Mouse (Mus musculus) c-Kit-positive CD71-positive TER-119-positive erythroid progenitor cells, embryonic 14.5 days (primary cell): Measurements from ENCODE around the gene Akap1.
A peak's percentile ranks its signal among the peaks of the same experiment; 100 is the strongest.

Source experiments
- DNase-seq: peaks from one replicate; pipeline ENCODE4 v3.0.0-alpha.2; 2013; ENCODE audit warnings: low spot score

The Akap1 gene

DNA sequence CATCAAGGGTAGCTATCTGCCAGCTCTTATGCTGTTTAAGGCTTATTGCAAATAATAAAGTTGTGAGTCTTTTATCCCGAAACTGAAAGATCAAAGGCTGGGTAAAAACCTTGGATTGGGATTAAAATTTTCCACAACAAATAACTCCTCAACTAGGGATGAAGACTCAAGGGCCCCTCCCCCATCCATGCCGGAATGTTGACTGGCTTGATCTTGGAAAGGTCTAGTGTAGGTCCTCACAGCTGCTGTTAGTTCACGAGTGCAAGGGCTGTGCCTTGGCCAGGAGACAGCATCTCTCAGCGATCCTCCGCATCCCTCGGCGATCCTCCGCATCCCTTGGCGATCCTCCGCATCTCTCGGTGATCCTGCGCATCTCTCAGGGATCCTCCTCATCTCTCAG lies 13.6 kb upstream of the Akap1 start:
- no peak for DNase-seq

GRCm38 (mm10) chr11:88873667-88874030 lies 9.3 kb upstream of the Akap1 start:
- DNase-seq = no peak

DNA sequence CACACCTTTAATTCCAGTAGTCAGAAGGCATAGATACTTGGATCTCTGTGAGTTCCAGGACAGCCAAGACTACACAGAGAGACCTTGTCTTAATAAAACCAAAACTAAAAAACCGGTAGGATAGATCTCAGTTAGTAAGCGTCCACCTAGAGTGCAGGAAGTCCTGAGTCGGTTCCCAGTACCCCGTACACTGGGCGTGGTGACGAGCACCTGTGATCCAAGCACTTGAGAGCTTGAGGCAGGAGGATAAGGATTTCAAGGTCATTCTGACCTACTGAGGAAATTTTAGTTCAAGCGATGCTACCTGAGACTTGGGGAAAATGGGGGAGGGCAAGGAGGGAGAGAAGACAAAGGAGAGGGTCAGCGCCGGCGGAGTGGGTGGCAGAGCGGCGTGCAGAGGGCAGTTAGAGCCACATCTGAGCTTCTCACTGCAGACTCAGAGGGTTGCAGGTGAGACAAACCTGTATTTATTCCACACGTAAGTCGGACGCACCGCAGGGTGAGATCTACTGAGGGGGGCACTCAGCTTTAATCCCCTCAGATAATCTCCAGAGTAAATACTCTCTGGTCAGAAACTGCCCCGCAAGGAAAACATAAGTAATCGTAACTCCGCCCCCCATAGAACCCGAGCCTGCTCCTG lies 8.8 kb upstream of the Akap1 start:
- DNase-seq = no peak

GRCm38 (mm10) chr11:88869443-88869842 lies 5.1 kb upstream of the Akap1 start:
- no peak for DNase-seq

DNA sequence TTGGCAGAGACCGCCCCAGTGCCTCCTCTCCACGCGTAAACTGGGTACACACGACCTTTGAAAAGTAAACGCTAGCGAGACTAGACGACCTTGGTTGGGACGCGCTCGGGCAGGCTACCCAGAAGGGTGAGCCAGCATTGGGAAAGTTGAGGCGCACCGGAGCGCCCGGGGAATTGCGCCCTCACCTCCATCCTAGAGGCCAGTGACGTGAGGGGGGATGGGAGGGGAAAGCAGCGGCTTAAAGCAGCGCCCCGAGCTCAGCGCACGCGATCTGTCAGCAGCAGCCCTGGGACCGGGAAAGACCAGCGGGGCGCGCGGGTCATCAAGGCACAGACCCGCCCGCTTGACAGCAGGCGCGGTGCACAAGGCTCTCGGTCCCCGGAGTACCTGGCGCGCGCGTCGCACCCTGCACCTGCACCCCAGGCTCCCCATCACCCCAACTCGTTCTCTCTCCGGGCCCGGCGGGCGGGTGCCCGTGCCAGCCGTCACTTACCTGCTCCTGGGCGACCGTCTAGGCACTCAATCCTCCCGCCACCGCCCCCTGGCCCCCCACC lies 405 bp downstream of the Akap1 start:
- peak; percentile 36 for DNase-seq

GRCm38 (mm10) chr11:88863071-88863903 lies 1.1 kb downstream of the Akap1 start:
- DNase-seq = peak; percentile 25

DNA sequence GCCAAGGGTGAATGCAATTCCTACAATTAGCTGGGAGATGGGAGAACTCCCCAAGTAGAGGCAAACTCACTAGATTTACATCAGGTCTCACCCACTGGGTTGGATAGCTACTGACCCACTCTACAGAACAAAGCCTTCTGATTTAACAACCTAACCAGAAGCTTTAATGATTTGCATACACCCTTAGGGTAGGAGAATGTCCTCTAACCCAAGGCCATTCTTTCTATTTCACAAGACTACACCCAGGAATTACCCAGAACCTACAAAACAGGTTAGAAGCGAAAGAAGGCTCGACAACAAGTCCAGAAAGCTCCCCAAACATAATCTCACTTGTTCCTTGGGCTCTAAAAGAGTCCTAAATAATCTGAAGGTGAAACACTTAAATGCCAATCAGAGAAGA lies 2.0 kb downstream of the Akap1 start:
- no peak for DNase-seq

DNA sequence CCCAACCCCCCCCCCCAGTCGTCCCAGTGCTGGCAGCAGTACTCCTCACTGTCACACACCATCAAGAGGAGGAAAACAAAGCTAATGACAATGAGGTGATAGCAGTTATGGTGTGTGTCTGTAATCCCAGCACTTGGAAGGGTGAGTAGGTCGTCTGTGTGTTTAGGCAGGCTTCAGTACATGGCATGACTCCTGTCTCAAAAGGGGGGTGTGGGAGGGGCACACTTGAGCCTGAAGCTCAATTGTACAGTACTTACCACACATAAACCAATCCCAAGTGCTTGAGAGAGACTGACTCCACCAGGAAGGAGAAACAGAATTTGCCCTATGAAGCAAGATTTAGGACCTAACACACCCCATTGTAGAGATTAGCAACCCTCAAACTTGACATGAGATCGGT lies 3.3 kb downstream of the Akap1 start:
- DNase-seq = no peak

DNA sequence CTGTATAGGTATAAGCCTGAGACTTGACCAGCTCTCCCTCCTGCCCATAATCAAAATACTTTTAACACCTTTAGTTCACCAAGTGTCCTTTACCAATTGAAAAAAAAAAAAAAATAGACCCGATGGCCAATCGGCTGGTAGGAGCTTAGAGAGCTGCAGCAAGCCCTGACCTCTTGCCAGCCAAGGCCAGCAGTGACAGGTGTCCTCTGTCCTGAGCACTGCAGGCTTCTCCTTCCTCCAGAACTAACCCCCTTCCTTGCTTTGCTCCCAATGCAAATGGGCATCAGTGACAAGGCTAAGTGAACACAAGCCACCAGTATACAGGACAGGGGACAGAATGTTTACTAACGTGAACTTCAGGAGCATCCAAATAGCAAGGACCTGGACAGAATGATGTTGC lies 3.7 kb downstream of the Akap1 start:
- DNase-seq = no peak

GRCm38 (mm10) chr11:88857311-88858005 lies 6.9 kb downstream of the Akap1 start:
- DNase-seq = no peak

- DNase-seq = no peak
These were observed 8.0 kb downstream of the Akap1 start for GRCm38 (mm10) chr11:88856383-88856782.

- DNase-seq = no peak
These were observed 8.6 kb downstream of the Akap1 start for GRCm38 (mm10) chr11:88855795-88856194.

- DNase-seq = no peak
These were observed 10.8 kb downstream of the Akap1 start for GRCm38 (mm10) chr11:88853588-88853987.

DNA sequence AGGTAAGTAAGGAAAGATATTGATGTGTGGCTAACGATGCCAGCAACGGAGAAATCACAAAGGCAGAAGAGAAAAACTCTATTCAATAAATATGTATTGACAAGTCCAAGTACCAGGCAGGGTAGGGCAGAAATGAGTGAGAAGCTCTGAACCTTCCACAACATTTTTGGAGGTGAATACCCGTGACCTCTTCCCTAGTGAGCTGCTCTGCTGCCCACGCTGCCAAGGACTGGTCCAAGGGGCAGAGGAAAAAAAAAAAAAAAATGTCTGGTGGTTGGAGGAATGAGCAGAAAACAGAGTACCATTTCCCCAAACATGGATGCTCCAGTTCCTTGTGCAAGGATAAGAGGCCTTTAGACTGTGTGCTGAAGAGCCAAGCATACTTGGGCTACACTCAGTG lies 11.6 kb downstream of the Akap1 start:
- DNase-seq = no peak

- no peak for DNase-seq
These were observed 13.1 kb downstream of the Akap1 start for GRCm38 (mm10) chr11:88851049-88851825.

GRCm38 (mm10) chr11:88849732-88850131 lies 14.7 kb downstream of the Akap1 start:
- no peak for DNase-seq

- no peak for DNase-seq
These were observed 15.1 kb downstream of the Akap1 start for GRCm38 (mm10) chr11:88849284-88849683.

- no peak for DNase-seq
These were observed 15.8 kb downstream of the Akap1 start for GRCm38 (mm10) chr11:88848590-88848989.

GRCm38 (mm10) chr11:88847281-88848006 lies 16.9 kb downstream of the Akap1 start:
- no peak for DNase-seq

DNA sequence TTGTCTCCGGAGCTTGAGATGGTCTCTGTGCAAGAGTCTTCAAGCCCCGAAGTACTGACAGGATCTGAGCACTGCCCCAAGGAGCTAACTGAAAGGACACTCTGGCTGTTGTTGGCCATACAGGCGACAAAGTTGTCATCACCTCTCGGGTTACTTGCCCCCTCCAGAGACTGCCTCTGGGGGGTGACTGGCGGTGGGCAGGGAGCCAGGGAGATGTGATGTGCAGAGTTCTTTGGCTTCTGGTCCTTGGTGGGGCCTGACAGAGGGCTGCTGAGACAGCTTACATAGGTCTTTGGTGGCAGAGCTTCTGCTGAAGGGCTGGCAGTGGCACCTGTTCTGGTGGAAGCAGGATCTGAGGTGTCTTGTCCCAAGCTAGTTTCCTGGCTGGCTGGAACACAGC lies 20.0 kb downstream of the Akap1 start:
- no peak for DNase-seq

DNA sequence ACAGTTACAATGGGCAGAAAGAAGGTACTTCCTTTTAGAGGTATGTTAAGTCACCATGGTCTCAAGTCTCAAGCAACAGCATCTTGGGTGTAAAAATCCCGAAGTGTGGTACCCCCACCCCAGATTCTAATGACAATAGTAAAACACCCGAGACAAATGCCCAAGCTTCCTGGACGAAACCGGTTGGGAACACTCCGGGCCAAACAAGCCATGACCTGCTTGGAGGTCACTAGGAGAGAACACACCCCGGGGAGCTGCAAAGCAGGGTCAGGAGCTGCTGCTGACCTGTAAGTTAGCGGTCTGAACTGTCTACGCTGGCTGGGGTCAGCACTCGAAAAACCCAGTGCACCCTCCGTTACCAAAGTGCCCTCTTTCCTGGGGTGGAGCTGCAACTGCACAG lies 21.1 kb downstream of the Akap1 start:
- DNase-seq = no peak
